Mouse (Mus musculus): Measurements from ENCODE around the gene D5Ertd579e.

D5Ertd579e gene

GRCm38 (mm10) chr5:36614124-36614523 lies 81.7 kb downstream of the D5Ertd579e start:
- no peak for DNase-seq (ENCODE audit: extremely low spot score, low read depth, low spot score)

DNA sequence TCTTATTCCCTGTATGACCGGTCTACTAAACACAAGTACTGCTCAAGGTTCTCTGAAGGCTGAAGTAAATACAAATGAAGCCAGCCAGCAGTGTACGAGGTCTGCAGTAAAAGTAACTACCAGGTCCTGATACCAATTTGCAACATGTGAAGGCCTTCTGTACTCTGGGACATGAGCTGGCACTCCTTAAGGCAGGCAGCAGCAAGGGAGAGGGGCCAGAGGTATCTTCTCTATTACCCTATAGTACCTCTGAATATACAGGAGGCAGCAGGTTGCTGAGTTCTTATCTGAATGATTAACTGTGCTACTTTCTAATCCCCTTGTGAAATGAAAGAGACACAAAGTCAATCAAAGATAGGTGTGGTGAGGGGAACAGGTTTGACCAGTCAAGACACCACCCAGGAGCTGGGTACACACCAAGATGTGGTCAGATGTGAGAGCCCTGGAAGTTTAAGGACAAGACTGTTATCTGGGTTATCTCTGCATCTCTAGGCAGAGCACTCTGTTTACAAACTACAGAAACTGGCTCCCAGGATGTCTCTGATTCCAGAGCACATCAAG lies 86.8 kb downstream of the D5Ertd579e start:
- DNase-seq (ENCODE audit: extremely low spot score, low read depth, low spot score), result no peak

GRCm38 (mm10) chr5:36603031-36603430 lies 92.8 kb downstream of the D5Ertd579e start:
- DNase-seq (ENCODE audit: extremely low spot score, low read depth, low spot score), result no peak

DNA sequence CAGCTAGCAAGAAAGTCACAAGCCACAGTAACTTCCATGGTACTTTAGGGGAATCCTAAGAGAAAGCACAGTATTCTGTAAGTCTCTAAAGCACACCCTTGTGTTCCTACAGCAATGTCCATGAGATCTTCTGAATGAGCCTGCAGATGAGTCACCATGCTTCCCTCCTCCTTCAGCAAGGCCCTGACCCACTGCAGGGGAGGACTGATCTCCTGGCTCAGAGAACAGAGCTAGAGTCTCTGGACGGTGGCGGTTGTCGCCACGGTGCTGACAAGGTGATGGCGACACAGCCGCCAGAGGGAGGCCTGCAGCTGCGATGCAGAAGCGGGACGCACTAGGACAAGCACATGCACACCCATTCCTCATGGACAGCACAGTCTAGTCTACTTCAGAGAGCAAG lies 93.8 kb downstream of the D5Ertd579e start:
- DNase-seq (ENCODE audit: extremely low spot score, low read depth, low spot score), result no peak

- DNase-seq (ENCODE audit: extremely low spot score, low read depth, low spot score), result no peak
Measured at GRCm38 (mm10) chr5:36601492-36601891, 94.3 kb downstream of the D5Ertd579e start.

DNA sequence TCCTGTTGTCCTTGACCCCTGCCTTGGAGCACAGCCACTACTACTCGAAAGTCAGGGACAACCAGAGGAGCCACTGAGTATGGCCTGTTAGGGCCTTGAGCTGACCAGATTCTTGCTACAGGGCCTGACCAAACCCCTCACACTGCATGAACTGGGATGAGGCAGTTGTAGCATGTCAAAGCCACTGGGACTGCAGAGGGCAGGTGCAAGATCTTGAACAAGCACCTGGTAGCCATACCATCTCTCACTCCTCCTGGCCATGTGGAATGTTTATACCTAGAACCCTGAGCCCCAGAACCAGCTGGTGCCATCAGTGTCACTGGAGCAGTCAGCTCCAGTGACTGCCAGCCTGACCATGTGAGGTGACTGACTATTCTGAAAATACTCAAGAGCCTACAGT lies 96.9 kb downstream of the D5Ertd579e start:
- DNase-seq (ENCODE audit: extremely low spot score, low read depth, low spot score), result no peak

- no peak for DNase-seq (ENCODE audit: extremely low spot score, low read depth, low spot score)
Measured at GRCm38 (mm10) chr5:36597653-36598052, 98.2 kb downstream of the D5Ertd579e start.

DNA sequence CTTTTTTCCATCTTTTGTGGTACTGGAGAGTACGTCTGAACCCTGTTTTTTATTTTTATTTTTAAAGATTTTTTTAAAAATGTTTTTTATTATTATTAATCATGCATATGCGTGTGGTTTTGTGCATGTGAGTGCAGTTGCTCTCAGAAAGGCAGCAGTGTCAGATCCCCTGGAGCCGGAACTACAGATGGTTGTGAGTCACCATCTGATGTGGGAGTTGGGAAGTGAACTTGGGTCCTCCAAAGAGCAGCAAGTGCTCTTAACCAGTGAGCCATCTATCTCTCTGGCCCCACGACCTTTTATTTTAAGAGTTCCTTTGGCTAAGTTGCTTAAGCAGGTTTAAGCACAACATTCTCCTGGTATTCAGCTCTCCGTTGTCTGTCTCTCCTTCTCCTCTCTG lies 99.6 kb downstream of the D5Ertd579e start:
- no peak for DNase-seq (ENCODE audit: extremely low spot score, low read depth, low spot score)

- no peak for DNase-seq (ENCODE audit: extremely low spot score, low read depth, low spot score)
Measured at GRCm38 (mm10) chr5:36595115-36595514, 100.7 kb downstream of the D5Ertd579e start.

GRCm38 (mm10) chr5:36594344-36594743 lies 101.5 kb downstream of the D5Ertd579e start:
- no peak for DNase-seq (ENCODE audit: extremely low spot score, low read depth, low spot score)

- no peak for DNase-seq (ENCODE audit: extremely low spot score, low read depth, low spot score)
Measured at GRCm38 (mm10) chr5:36593176-36593575, 102.6 kb downstream of the D5Ertd579e start, which contains the start of gene Tbc1d14. Gene Tbc1d14 (minus strand): TSS chr5:36593276.

DNA sequence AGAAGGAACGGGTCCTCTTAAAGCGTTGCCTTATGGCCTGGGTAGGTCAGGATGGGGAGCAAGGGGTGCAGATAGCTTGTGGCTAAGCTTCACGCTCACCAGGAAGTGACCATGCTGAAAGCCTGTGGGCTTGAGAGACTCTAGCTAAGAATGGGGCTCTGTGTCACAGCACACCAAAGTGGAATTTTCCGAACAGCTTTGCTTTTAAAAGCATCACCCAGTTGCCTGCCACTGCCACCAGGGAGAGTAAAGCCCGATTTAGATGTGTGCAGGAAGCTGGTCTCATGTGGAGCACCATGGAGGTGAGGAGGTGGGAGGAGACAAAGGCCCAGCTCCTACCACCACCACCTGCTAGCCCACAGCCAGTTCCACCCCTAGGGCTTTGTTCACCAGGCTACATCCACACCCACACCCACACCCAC lies 105.3 kb downstream of the D5Ertd579e start:
- DNase-seq (ENCODE audit: extremely low spot score, low read depth, low spot score), result no peak

DNA sequence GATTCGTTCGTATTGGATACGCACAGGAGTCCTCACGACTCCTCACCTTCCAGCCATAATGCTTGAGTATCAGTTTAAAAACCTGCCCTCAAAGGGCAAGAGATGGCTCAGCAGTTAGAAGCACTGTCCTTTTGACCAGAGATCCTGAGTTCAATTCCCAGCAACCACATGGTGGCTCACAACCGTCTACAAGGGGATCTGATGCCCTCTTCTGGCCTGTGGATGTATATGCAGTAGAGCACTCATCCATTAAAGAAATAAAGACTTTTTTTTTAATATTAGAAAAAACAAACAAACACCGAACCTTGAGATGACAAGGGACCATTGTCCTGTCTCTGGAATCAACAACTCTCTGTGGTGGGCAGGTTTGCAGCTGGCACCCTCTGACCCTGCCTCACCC lies 111.5 kb downstream of the D5Ertd579e start:
- DNase-seq (ENCODE audit: extremely low spot score, low read depth, low spot score), result no peak

DNA sequence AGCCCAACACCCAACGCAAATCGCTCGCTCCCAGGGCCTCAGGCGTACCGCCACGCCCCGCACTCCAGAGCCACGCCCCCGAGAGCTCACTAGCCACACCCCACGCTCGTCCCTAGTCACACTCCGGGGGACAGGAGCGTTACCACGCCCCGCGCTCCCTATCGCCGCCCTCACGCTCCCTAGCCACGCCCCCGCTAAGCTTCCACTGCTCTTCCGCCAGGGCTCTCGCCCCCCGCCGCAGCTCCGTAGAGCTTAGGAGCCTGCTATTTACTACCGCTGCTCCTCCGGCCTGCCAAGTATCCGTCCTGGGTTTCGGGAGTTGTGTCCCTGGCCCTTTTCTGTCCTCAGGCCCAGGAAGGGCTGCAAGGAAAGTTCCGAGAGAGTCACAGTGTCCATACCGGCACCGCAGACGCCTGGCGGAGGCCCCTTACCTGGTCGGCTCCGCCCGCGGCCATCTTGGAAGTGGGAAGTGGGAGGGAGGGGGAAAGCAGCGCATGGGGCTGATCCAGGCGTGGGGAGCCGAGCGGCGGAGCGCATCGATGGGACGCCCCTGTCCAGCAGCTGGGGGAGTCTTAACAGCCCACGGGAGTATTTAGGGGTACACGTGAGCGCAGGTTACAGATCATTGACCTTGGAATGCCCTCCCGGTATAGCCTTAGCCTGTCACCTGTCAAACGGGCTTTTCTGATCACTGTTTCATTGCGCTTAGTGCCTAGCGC lies 113.7 kb downstream of the D5Ertd579e start:
- DNase-seq (ENCODE audit: extremely low spot score, low read depth, low spot score), result peak; percentile 88

DNA sequence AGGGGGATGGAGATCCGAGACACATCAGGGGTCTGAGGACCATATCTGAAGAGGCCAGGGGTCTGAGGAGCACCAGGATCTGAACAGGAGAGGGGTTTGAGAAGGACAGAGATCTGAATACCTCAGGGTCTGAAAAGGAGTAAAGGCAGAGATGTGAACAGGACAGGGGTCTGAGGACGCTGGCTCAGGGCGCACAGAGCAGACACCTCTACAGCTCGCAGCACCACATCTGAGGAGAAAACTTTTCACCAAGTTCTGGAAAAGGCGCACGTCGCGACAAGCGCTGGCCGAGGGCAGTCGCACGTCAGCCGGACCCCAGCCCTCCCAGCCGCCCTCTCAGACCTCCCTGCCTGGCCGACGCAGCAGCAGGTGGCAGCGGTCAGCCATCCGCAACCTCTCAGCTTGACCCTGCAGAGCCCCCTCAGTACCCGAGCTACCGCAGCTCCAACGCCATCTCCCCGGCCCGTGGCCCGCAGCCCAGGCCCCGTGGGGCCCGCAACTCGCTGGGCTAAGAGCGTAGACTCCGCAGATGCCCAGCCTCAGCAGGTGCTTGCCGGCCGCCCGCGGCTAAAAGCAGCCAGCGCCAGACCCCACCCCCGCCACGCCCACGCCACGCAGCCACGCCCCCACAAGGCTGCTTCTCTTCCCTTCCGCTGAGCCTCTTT lies 114.4 kb downstream of the D5Ertd579e start:
- no peak for DNase-seq (ENCODE audit: extremely low spot score, low read depth, low spot score)

DNA sequence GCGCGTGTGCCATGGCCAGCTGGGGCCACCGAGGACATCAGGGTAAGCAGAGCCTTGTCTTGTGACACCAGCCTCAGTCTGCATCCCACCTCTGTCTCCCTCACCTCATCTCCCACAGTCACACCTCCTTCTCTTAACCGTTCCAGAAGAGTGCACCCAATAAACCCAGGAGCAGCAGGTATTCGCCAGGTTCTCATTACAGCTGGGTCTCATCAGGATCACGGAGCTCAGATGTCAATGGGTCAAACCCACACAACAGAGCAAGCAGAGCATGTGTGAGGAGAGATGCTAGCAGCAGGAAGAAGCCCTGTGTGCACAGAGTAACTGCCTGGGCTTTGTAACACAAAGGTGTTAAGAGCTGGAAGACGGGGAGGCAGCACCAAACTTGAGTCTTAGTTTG lies 115.9 kb downstream of the D5Ertd579e start:
- DNase-seq (ENCODE audit: extremely low spot score, low read depth, low spot score), result no peak

DNA sequence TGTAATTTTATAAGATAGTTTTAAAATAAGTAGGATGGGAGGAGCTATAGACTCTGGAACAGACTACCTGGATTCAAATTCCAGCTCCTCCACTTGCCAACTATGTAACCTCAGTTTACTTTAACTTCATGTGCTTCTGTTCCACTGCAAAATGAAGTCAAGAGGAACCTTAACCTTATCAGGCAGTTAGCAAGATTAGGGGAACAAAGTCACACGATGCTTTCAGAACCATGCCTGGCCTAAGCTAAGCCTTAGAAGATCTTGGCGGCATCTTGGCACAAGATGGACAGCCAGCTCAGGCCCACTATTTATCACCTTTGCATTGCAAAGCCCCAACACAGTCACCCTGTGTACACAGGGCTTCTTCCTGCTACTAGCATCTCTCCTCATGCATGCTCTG lies 116.8 kb downstream of the D5Ertd579e start:
- no peak for DNase-seq (ENCODE audit: extremely low spot score, low read depth, low spot score)

- DNase-seq (ENCODE audit: extremely low spot score, low read depth, low spot score), result no peak
Measured at GRCm38 (mm10) chr5:36576457-36576856, 119.4 kb downstream of the D5Ertd579e start.

- DNase-seq (ENCODE audit: extremely low spot score, low read depth, low spot score), result no peak
Measured at GRCm38 (mm10) chr5:36575745-36576144, 120.1 kb downstream of the D5Ertd579e start.

DNA sequence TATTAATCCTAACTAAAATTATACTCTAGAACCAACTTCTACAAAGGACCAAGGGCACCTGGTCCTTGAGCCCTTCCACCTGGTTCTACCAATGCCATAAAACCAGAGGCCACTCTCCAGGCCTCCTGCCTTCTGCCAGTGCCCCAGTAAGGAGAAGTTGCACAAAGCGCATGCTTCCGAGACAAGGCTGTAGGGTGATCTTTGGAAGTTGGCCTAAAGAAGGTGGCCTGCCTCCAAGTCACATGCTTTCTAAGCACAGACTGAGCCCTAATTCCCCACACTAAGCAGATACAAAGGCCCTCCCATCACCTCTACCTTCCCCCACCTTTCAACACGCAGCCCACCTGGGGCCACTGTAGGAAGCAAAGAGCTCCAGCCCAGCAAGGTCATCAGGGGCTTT lies 120.6 kb downstream of the D5Ertd579e start:
- DNase-seq (ENCODE audit: extremely low spot score, low read depth, low spot score), result no peak

DNA sequence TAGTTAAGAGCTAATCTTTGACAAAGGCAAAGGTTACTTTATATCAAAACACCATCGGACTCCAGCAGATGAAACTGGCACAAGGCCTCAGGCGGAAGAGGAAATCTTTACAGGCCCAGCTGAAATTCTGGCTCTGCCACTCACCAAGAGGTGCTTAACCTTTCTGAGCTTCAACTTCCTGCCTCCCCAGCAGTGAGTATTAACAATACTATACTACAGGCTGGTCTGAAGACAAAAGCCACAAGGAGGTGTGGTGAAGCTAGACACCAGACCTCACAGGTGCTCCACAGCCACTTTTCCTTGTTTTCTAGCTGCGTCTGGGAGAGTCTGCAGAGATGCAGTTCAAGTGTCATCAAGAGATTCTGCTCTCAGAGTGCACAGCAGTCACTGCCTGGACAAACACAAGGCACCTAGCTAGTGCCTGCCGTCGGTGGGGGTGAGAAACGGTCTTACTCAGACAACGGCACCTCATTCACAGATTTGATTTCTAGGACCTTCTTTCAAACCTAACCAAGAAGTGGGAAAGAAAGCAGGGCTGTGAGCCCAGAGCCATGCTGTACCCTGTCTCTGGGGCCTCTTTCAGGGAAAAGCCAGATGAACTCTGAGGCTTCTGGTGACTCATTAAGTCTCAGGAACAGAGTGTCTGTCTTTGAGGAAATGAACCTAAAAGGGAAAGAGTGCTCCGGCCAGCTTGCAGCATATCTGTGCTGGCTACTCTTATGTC lies 121.5 kb downstream of the D5Ertd579e start:
- DNase-seq (ENCODE audit: extremely low spot score, low read depth, low spot score), result no peak

- no peak for DNase-seq (ENCODE audit: extremely low spot score, low read depth, low spot score)
Measured at GRCm38 (mm10) chr5:36573354-36573753, 122.5 kb downstream of the D5Ertd579e start.
